Mouse (Mus musculus) bone marrow, adult 2 months (tissue): ENCODE measurements around the gene Gbp7. TPM values are rescaled to one million over a fixed set of nuclear protein-coding genes. Genes with fewer than 3 reads are reported as not detected.
A peak's percentile ranks its signal among the peaks of the same experiment; 100 is the strongest.

Experiments
- H3K27ac ChIP-seq: fragments of 200-500 bp; 2 replicates; pipeline ENCODE4 v1.5.1; 2012; ENCODE audit warnings: low read depth, mild to moderate bottlenecking, control low read depth, inconsistent platforms, low read length; ENCODE audit not compliant: control insufficient read depth, poor library complexity, insufficient read depth
- H3K4me1 ChIP-seq: fragments of 200-500 bp; 2 replicates; pipeline ENCODE4 v1.6.1; 2011; ENCODE audit warnings: low read length; ENCODE audit not compliant: control insufficient read depth, insufficient read depth
- H3K4me3 ChIP-seq: fragments of 200-500 bp; replicated peaks from 2 replicates; pipeline ENCODE3; 2011; ENCODE audit warnings: mild to moderate bottlenecking, low read depth, low read length, control low read depth; ENCODE audit not compliant: control insufficient read depth
- CTCF ChIP-seq: fragments of 200-500 bp; IDR thresholded peaks from 2 replicates; pipeline ENCODE4 v1.5.1; 2011; ENCODE audit warnings: low read length, control low read depth; ENCODE audit not compliant: control insufficient read depth, insufficient read depth
- POLR2A ChIP-seq: fragments of 200-500 bp; IDR thresholded peaks from 2 replicates; pipeline ENCODE4 v1.6.1; 2011; ENCODE audit warnings: low read depth, mild to moderate bottlenecking, control low read depth, low read length, borderline replicate concordance; ENCODE audit not compliant: control insufficient read depth
- WGBS: fragments of 180-500 bp; shearing (Covaris S2); methylation state at CpG from one replicate; pipeline ENCODE4 v1.1.7; 2018; 5-methylcytosine and 5-hydroxymethylcytosine counted together
- polyA plus RNA-seq: library from polyadenylated mRNA; stranded (reverse); fragments of >200 nt; gene quantifications from 2 replicates; pipeline ENCODE4 v1.2.4, GENCODE M21; 2011; ENCODE audit warnings: low replicate concordance; ENCODE audit not compliant: missing spikeins, insufficient read depth, insufficient read length

Gene Gbp7
- 6.8 TPM in 2 replicates for polyA plus RNA-seq

GRCm38 (mm10) chr3:142530087-142530953, at the start of gene Gbp7:
Gene Gbp7, plus strand, starts transcription at chr3:142530342.
- H3K27ac ChIP-seq = peak within 1 kb of the TSS; percentile 16
- under 1% methylated on average over 30 of the region's 30 CpGs for WGBS
- no peak for TF ChIP-seq CTCF
- no peak for TF ChIP-seq POLR2A
- no peaks in the 10 kb centered on the region; the same call in 1 of the 2 replicates for H3K4me1 ChIP-seq
- peak within 1 kb of the TSS; percentile 97 for H3K4me3 ChIP-seq

DNA sequence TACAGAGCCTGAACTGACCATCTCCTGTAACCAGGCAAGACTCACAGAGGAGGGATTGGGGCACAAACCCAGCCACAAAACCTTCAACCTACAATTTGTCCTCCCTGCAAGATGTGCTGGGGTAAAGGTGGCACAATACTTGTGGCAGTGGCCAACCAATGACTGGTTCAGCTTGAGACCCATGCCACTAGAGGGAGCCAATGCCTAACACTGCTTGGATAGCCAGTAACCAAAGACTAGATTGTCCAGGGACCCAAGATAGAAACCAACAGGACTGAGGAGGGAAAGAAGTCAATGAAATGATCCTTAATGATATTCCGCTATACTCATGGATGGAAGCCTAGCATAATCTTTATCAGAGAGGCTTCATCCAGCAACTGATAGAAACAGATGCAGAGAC, 39.7 kb upstream of the Gbp7 start:
- TF ChIP-seq POLR2A = no peak
- TF ChIP-seq CTCF = peak; percentile 81
- WGBS = 58% methylated on average over 1 of the region's 1 CpGs
- H3K27ac ChIP-seq = no peak overlapping the region
- peaks cover 3% of the 10 kb centered on the region for H3K4me1 ChIP-seq
- H3K4me3 ChIP-seq = no peak overlapping the region

DNA sequence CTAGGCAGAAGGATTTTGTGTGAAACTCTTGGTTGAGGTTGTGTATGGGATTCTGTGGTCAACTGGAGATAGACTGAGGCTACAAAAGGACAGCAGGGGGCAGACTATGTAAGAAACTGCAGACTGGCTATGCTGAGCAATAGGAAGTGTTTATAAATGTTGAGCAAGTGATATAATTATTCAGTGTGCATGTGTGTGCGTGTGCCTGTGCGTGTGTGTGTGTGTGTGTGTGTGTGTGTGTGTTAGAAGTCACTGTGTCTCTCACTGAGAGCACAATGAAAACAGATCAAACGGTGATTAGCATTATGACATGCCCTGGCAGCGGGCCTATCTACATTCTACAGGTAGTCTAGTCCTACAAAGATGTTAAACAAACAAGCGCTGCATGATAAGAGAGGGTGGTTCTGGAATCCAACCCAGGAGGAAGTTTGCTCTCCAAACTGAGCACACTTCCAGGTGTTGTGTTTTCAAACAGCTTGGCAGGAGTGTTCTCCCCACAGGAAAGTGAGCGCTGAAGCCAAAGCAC, 36.5 kb upstream of the Gbp7 start, which contains the start of gene Gbp5:
Gene Gbp5, plus strand, starts transcription at position 443 of the 526 bp plus-strand sequence.
- WGBS = 4% methylated on average over 6 of the region's 6 CpGs
- Histone ChIP-seq H3K27ac (no peak within 1 kb of the TSS), H3K4me1 (peaks cover 3% of the 10 kb centered on the region), H3K4me3 (peak within 1 kb of the TSS; percentile 61)
- no peak for TF ChIP-seq POLR2A
- TF ChIP-seq CTCF = peak; percentile 21; the same call in 1 of the 2 replicates

DNA sequence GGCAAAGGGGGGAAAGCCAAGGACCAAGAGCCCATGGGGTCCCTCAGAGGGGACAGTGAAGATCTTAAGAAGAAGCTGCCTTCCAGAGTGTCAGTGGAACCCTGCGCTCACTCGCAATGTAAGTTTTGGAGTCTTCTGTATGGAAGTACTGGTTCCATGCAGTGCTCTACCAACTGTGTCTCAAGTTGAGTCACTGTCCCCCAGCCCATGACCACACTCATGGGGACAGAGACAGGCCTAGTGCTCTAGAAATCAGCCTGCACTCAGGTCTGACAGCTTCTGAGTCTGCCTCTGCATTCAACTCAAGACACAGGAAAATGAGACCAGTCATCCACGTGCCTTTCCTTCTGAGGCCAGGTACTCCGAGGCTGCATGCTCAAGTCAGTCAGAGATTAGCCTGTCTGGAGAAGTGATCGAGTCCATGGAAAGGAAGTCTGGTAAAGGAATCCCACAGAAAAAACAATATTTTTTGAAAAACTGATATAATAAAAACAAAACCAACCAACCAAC, 34.9 kb upstream of the Gbp7 start:
- Histone ChIP-seq H3K4me1 (peaks cover 3% of the 10 kb centered on the region), H3K4me3 (no peak overlapping the region), H3K27ac (no peak overlapping the region)
- TF ChIP-seq POLR2A = no peak
- TF ChIP-seq CTCF = no peak
- WGBS = 82% methylated on average over 5 of the region's 5 CpGs

- Histone ChIP-seq H3K4me1 (peaks cover 3% of the 10 kb centered on the region), H3K27ac (no peak overlapping the region)
Measured at GRCm38 (mm10) chr3:142496113-142497101, 33.7 kb upstream of the Gbp7 start.

GRCm38 (mm10) chr3:142497123-142497841, 32.9 kb upstream of the Gbp7 start:
- 7% methylated on average over 15 of the region's 15 CpGs for WGBS
- peak overlapping the region; percentile 31; the same call in 1 of the 2 replicates for H3K27ac ChIP-seq

More at GRCm38 (mm10) chr3:142496113-142497101, 33.7 kb upstream of the Gbp7 start:
- peak overlapping the region; percentile 69 for H3K4me3 ChIP-seq
- 3% methylated on average over 14 of the region's 14 CpGs for WGBS
- no peak for TF ChIP-seq CTCF
- TF ChIP-seq POLR2A = no peak

GRCm38 (mm10) chr3:142498941-142499340, 31.2 kb upstream of the Gbp7 start:
- Histone ChIP-seq H3K27ac (no peak overlapping the region), H3K4me1 (no peaks in the 10 kb centered on the region), H3K4me3 (no peak overlapping the region)
- 81% methylated on average over 5 of the region's 5 CpGs for WGBS
- no peak for TF ChIP-seq POLR2A
- no peak for TF ChIP-seq CTCF

More at GRCm38 (mm10) chr3:142497123-142497841, 32.9 kb upstream of the Gbp7 start:
- peak overlapping the region; percentile 69 for H3K4me3 ChIP-seq
- H3K4me1 ChIP-seq = peaks cover 3% of the 10 kb centered on the region
- no peak for TF ChIP-seq POLR2A
- no peak for TF ChIP-seq CTCF
